Comparison of ENCODE assay signal across 14 mouse cellular contexts in genomic region chr19:8747368-8747767, GRCm38 (mm10). TPM values are rescaled to one million over a fixed set of nuclear protein-coding genes. Genes with fewer than 3 reads are reported as not detected.
A peak's percentile ranks its signal among the peaks of the same experiment; 100 is the strongest.
DNase-seq lines count a peak whose midpoint lies in the region; ATAC-seq and TF ChIP-seq lines count a peak whose summit lies in the region.
"Had no signal": no experiment of that assay in that cellular context is flagged by ENCODE, and none has a peak within 500 bp of the region (broad histone marks: within the 10 kb centered on the region; RNA-seq: fewer than 3 reads in every experiment).

No protein-coding gene starts in this region.

- no peaks in the 10 kb centered on the region for H3K9me3 ChIP-seq in ES-E14 (ENCODE audit: control insufficient read depth, insufficient read depth, low read depth, low read length)
- H3K9me3 ChIP-seq: intestine, embryonic 15.5 days; limb, embryonic 12.5 days had no signal

- H3K27ac ChIP-seq in layer of hippocampus, adult 2 months: no peak overlapping the region
- no peak overlapping the region for H3K27ac ChIP-seq in ES-E14 (ENCODE audit: insufficient read depth, low read depth, low read length, poor library complexity, severe bottlenecking)
- H3K27ac ChIP-seq: intestine, embryonic 15.5 days; limb, embryonic 12.5 days had no signal

- no peak overlapping the region for H3K4me3 ChIP-seq in layer of hippocampus, adult 2 months
- no peak overlapping the region for H3K4me3 ChIP-seq in ES-E14 (ENCODE audit: insufficient read depth in 1 of 2, low read depth in 1 of 2, low read length in 2 of 2, poor library complexity in 1 of 2, severe bottlenecking in 1 of 2)
- H3K4me3 ChIP-seq: intestine, embryonic 15.5 days; limb, embryonic 12.5 days had no signal

- DNase-seq in CD4-positive, CD25-positive, alpha-beta regulatory T cell, adult 2 months (ENCODE audit: low read depth, low spot score): peak; percentile 35
- DNase-seq in layer of hippocampus, adult 2 months (ENCODE audit: low spot score in 2 of 2): no peak
- DNase-seq in layer of hippocampus, adult 11-12 months (ENCODE audit: low spot score): no peak
- no peak for DNase-seq in ES-E14 (ENCODE audit: low read depth, low spot score)
- DNase-seq in cerebellum, adult 11 months: no peak
- DNase-seq in kidney, adult 18-20 months: no peak
- DNase-seq: cerebellum, adult 2 months; gastrocnemius, postnatal 36 days had no signal

- no peak overlapping the region for H3K9ac ChIP-seq in ES-E14 (ENCODE audit: insufficient read depth, low read depth, low read length, poor library complexity, severe bottlenecking)
- H3K9ac ChIP-seq: intestine, embryonic 15.5 days; limb, embryonic 12.5 days had no signal

- TF ChIP-seq CTCF in layer of hippocampus, adult 2 months (conservative IDR thresholded peaks at IDR 0.05): peak; percentile 67

- in situ Hi-C loops in ES-E14 (cut with MboI; ENCODE audit: low sequenced_read_pairs in 2 of 2, unreplicated experiment in 2 of 2): no loop called here

- peaks cover 19% of the 10 kb centered on the region for H3K36me3 ChIP-seq in ES-E14 (ENCODE audit: control insufficient read depth, insufficient read depth, low read length, poor library complexity, severe bottlenecking)

- H3K4me1 ChIP-seq in ES-E14 (ENCODE audit: control insufficient read depth in 2 of 2, insufficient read depth in 2 of 2, low read length in 2 of 2, poor library complexity in 1 of 2): no peaks in the 10 kb centered on the region

- no peak for ATAC-seq in CD4-positive, CD25-positive, alpha-beta regulatory T cell, adult 4 months
- ATAC-seq in megakaryocyte progenitor cell, adult 5-6 weeks (replicated peaks; ENCODE audit: poor library complexity): peak; percentile 44
- ATAC-seq: forebrain, embryonic 16.5 days; intestine, embryonic 15.5 days had no signal

TF ChIP-seq in ES-E14, 5 proteins besides CTCF, POLR2A, EP300 and RAD21:
- TF ChIP-seq ZNF384 (IDR thresholded peaks at IDR 0.05; ENCODE audit: low read depth, low read length): peak; percentile 96
- TF ChIP-seq MAFK (IDR thresholded peaks at IDR 0.05; ENCODE audit: insufficient read depth, low read depth, low read length): no peak
- TF ChIP-seq ZC3H11A (IDR thresholded peaks at IDR 0.05; ENCODE audit: borderline replicate concordance, low read depth, low read length): 0 out of 2 replicates have a peak, but pooled peaks have one; percentile 2

RNA-seq across cellular contexts. Expression of gene Stx5a, which starts 6.2 kb away (rescaled TPM):
- polyA plus RNA-seq in CD4-positive, CD25-positive, alpha-beta regulatory T cell, adult 4 months (2017; shearing (Covaris generic)): 100 to 1,000 TPM; 132 to 165 TPM
- total RNA-seq in layer of hippocampus, adult 2 months (2021): 10 to 100 TPM; 69.5 to 78.4 TPM
- total RNA-seq in ES-E14 (2012; rRNA removed): 66.3 and 73.2 TPM in 2 replicates
- total RNA-seq in megakaryocyte progenitor cell, adult 5-6 weeks (2015): 32.5 and 45.3 TPM in 2 replicates
- 54.1 and 54.8 TPM in 2 replicates for total RNA-seq in megakaryocyte progenitor cell, adult 5-6 weeks (2017)

RNA-seq across cellular contexts. Expression of gene 1700092M07Rik, which starts 6.8 kb away (rescaled TPM):
- under 1 TPM in 1 of 2 experiments, not detected in 1; 0.75 TPM for polyA plus RNA-seq in CD4-positive, CD25-positive, alpha-beta regulatory T cell, adult 4 months (2017; shearing (Covaris generic))
- 1 to 10 TPM; 1.5 to 3.4 TPM for total RNA-seq in layer of hippocampus, adult 2 months (2021)
- total RNA-seq in ES-E14 (2012; rRNA removed): 8.5 and 8.9 TPM in 2 replicates
- 1.2 and 4.4 TPM in 2 replicates for total RNA-seq in megakaryocyte progenitor cell, adult 5-6 weeks (2015)
- not detected in 2 replicates for total RNA-seq in megakaryocyte progenitor cell, adult 5-6 weeks (2017)
- total RNA-seq: heart, postnatal 25 days had no signal

RNA-seq across cellular contexts. Expression of gene Nxf1, which starts 9.5 kb away (rescaled TPM):
- polyA plus RNA-seq in CD4-positive, CD25-positive, alpha-beta regulatory T cell, adult 4 months (2017; shearing (Covaris generic)): 100 to 1,000 TPM; 163 to 188 TPM
- 100 to 1,000 TPM; 102 to 106 TPM for total RNA-seq in layer of hippocampus, adult 2 months (2021)
- 99.5 and 101 TPM in 2 replicates for total RNA-seq in ES-E14 (2012; rRNA removed)
- total RNA-seq in megakaryocyte progenitor cell, adult 5-6 weeks (2015): 339 and 367 TPM in 2 replicates
- total RNA-seq in megakaryocyte progenitor cell, adult 5-6 weeks (2017): 76.5 and 91.9 TPM in 2 replicates

RNA-seq across cellular contexts. Expression of gene Wdr74, which starts 11.7 kb away (rescaled TPM):
- polyA plus RNA-seq in CD4-positive, CD25-positive, alpha-beta regulatory T cell, adult 4 months (2017; shearing (Covaris generic)): 10 to 100 TPM; 72.5 to 92.2 TPM
- total RNA-seq in layer of hippocampus, adult 2 months (2021): 10 to 100 TPM; 47.4 to 55.0 TPM
- total RNA-seq in ES-E14 (2012; rRNA removed): 173 and 180 TPM in 2 replicates
- 111 and 112 TPM in 2 replicates for total RNA-seq in megakaryocyte progenitor cell, adult 5-6 weeks (2015)
- 102 TPM in 2 replicates for total RNA-seq in megakaryocyte progenitor cell, adult 5-6 weeks (2017)

RNA-seq across cellular contexts. Expression of gene Tmem223, which starts 23.4 kb away (rescaled TPM):
- polyA plus RNA-seq in CD4-positive, CD25-positive, alpha-beta regulatory T cell, adult 4 months (2017; shearing (Covaris generic)): 100 to 1,000 TPM; 117 to 124 TPM
- 10 to 100 TPM; 75.4 to 82.7 TPM for total RNA-seq in layer of hippocampus, adult 2 months (2021)
- total RNA-seq in ES-E14 (2012; rRNA removed): 77.3 and 125 TPM in 2 replicates
- 64.4 and 69.2 TPM in 2 replicates for total RNA-seq in megakaryocyte progenitor cell, adult 5-6 weeks (2015)
- 36.2 and 37.0 TPM in 2 replicates for total RNA-seq in megakaryocyte progenitor cell, adult 5-6 weeks (2017)
